Mouse (Mus musculus) central nervous system, embryonic 11.5 days (tissue): ENCODE data around the gene Gm9774. TPM values are rescaled to one million over a fixed set of nuclear protein-coding genes. Genes with fewer than 3 reads are reported as not detected.

Experiments
- polyA plus RNA-seq: library from polyadenylated mRNA; depleted of rRNA; stranded (reverse); fragments of >200 nt; gene quantifications from 2 replicates; pipeline ENCODE4 v1.2.3, GENCODE M21; 2012; rRNA removed

Gm9774 gene
- 2.8 and 5.1 TPM in 2 replicates for polyA plus RNA-seq

GRCm38 (mm10) chr3:92429323-92429722 is at the start of gene Gm9774:
TSS of gene Gm9774 (minus strand) at chr3:92429423.

DNA sequence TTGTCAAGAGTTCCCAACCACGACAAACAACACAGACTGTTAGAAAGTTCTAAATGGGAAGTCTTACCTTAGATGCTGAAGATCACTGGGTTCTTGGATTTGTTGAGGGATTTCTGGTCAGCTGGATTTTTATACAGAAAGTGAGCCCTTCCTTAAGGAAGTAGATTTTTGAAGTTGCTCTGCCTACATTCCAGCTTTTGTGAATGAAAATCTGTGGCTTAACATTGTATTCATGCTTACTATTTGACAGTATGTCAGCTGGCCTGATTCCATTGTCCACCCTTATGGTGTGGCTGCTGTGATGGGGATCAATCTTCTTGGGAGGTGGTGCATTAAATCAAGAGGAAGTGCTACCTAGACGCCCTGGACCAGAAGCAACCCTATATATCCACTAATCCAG is 29.4 kb upstream of the Gm9774 start, which contains the start of gene Sprr3:
Sprr3 (minus strand) TSS at position 101 of the 400 bp plus-strand sequence.

DNA sequence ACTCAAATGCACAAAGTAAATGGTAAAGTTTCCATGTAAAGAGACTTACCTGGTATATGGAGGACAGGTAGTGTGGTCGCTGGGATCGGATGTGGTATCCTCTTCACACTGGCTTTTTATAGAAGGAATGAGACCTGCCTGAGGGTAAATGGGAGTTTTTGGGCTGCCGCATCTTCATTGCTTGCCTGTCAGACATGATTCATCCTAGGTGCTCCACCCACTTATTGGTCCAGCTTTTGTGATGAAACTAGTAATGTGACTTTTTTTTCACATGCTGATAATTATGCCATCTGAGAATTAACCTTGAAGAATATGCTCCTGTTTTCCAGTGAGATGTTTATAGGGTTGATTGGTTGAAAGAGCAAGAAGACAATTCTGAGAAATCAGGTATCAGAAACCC is 9.5 kb upstream of the Gm9774 start, which contains the start of gene Sprr1b:
Sprr1b (minus strand) TSS at position 101 of the 400 bp plus-strand sequence.

DNA sequence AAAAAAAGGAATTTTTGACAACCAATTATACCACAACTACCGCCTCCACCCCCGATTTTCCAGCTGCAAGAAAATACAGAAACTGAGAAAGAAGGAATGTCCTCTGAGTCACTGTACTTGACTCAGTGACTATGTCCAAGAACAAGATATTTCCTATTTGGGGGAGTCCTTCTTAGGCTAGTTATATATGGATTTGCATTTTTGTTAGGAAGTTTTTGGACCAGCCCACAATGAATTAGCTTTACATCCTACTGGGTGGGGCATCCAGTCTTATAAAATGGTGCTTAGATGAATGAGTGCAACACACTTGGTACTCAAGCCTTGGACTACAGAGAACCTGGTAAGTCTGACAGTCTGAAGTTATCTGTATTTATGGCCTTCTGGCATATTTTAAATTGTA is 3.1 kb upstream of the Gm9774 start, which contains the start of gene Sprr2k:
Sprr2k (plus strand) TSS at position 301 of the 400 bp plus-strand sequence.

GRCm38 (mm10) chr3:92417782-92418181 is 11.4 kb downstream of the Gm9774 start, which contains the start of gene Sprr2j-ps:
TSS of gene Sprr2j-ps (plus strand) at chr3:92418082.

GRCm38 (mm10) chr3:92407691-92408090 is 21.5 kb downstream of the Gm9774 start, which contains the start of gene Sprr2i:
TSS of gene Sprr2i (plus strand) at chr3:92407991.

DNA sequence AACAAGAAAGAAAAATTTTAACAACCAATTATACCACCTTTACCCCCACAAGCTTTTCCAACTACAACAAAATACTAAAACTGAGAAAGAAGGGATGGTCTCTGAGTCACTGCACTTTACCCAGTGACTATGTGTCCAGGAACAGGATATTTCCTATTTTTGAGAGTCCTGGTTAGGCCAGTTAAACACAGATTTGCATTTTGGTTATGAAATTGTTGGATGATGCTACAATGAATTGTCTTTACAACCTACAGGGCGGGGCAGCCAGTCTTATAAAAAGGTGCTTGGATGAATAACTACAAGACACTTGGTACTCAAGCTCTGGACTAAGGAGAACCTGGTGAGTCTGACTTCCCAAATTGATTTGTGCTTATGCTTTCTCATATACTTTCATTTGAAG is 43.8 kb downstream of the Gm9774 start, which contains the start of gene Sprr2h:
Sprr2h (plus strand) TSS at position 301 of the 400 bp plus-strand sequence.

Other genes starting within 250 kb of the Gm9774 start
- gene Sprr2a1, start 213.6 kb downstream of the Gm9774 start, polyA plus RNA-seq: 0.02 TPM in 1 of 2 replicates, not detected in the other
- gene Sprr2a2, start 213.5 kb downstream of the Gm9774 start, polyA plus RNA-seq: 1.4 and 1.5 TPM in 2 replicates
- not detected in 2 replicates for gene Sprr2a3, start 144.0 kb downstream of the Gm9774 start, polyA plus RNA-seq
- gene Sprr2b, start 112.8 kb downstream of the Gm9774 start, polyA plus RNA-seq: not detected in 2 replicates
- not detected in 2 replicates for gene Sprr2d, start 90.3 kb downstream of the Gm9774 start, polyA plus RNA-seq
- not detected in 2 replicates for gene Sprr2e, start 77.3 kb downstream of the Gm9774 start, polyA plus RNA-seq
- not detected in 2 replicates for gene Sprr2f, start 64.2 kb downstream of the Gm9774 start, polyA plus RNA-seq
- not detected in 2 replicates for gene Sprr2h, start 43.7 kb downstream of the Gm9774 start, polyA plus RNA-seq
- not detected in 2 replicates for gene Sprr2i, start 21.4 kb downstream of the Gm9774 start, polyA plus RNA-seq
- not detected in 2 replicates for gene Sprr2j-ps, start 11.3 kb downstream of the Gm9774 start, polyA plus RNA-seq
- gene Sprr2k, start 3.2 kb upstream of the Gm9774 start, polyA plus RNA-seq: not detected in 2 replicates
- not detected in 2 replicates for gene Sprr1b, start 9.4 kb upstream of the Gm9774 start, polyA plus RNA-seq
- not detected in 2 replicates for gene Sprr3, start 29.3 kb upstream of the Gm9774 start, polyA plus RNA-seq
- gene Sprr1a, start 56.5 kb upstream of the Gm9774 start, polyA plus RNA-seq: 0.08 and 0.10 TPM in 2 replicates
- gene Sprr4, start 71.1 kb upstream of the Gm9774 start, polyA plus RNA-seq: not detected in 2 replicates
- not detected in 2 replicates for gene 2310046K23Rik, start 105.1 kb upstream of the Gm9774 start, polyA plus RNA-seq
- 0.02 and 0.04 TPM in 2 replicates for gene Ivl, start 144.3 kb upstream of the Gm9774 start, polyA plus RNA-seq
- not detected in 2 replicates for gene Smcp, start 159.6 kb upstream of the Gm9774 start, polyA plus RNA-seq
- gene 2210017I01Rik, start 178.1 kb upstream of the Gm9774 start, polyA plus RNA-seq: not detected in 2 replicates
- not detected in 2 replicates for gene Lce6a, start 192.2 kb upstream of the Gm9774 start, polyA plus RNA-seq
- gene Lce1a1, start 218.9 kb upstream of the Gm9774 start, polyA plus RNA-seq: not detected in 2 replicates
- not detected in 2 replicates for gene Lce1b, start 227.5 kb upstream of the Gm9774 start, polyA plus RNA-seq
- not detected in 2 replicates for gene Lce1a2, start 240.9 kb upstream of the Gm9774 start, polyA plus RNA-seq
- not detected in 2 replicates for gene Lce1c, start 249.8 kb upstream of the Gm9774 start, polyA plus RNA-seq